Mouse (Mus musculus) B cell, adult 2 months (primary cell): ENCODE measurements around the gene Orc2.

ENCODE experiments used
- DNase-seq, 2 experiments: peaks; one replicate each; pipeline ENCODE4 v3.0.0; 2022

Orc2 gene

GRCm38 (mm10) chr1:58504577-58505254, at the start of gene Orc2:
Gene Orc2, minus strand, starts transcription at chr1:58505109.
- peak; percentile 91 to 92 for DNase-seq

- no peak for DNase-seq
These were observed 36.5 kb upstream of the Orc2 start for GRCm38 (mm10) chr1:58541386-58541785.

GRCm38 (mm10) chr1:58507249-58507648, 2.3 kb upstream of the Orc2 start:
- no peak for DNase-seq

- DNase-seq, result no peak
These were observed 1.0 kb downstream of the Orc2 start for GRCm38 (mm10) chr1:58503793-58504370.

GRCm38 (mm10) chr1:58503134-58503533, 1.8 kb downstream of the Orc2 start:
- DNase-seq, result no peak

GRCm38 (mm10) chr1:58498758-58499157, 6.2 kb downstream of the Orc2 start:
- DNase-seq, result peak in 1 of 2 experiments; percentile 6

- no peak for DNase-seq
These were observed 7.2 kb downstream of the Orc2 start for GRCm38 (mm10) chr1:58497678-58498077.

- no peak for DNase-seq
These were observed 9.3 kb downstream of the Orc2 start for GRCm38 (mm10) chr1:58495603-58496002.

- DNase-seq, result no peak
These were observed 22.3 kb downstream of the Orc2 start for GRCm38 (mm10) chr1:58482647-58483046.

GRCm38 (mm10) chr1:58475662-58476061, 29.2 kb downstream of the Orc2 start:
- no peak for DNase-seq

- no peak for DNase-seq
These were observed 39.3 kb downstream of the Orc2 start for GRCm38 (mm10) chr1:58465561-58465960.

GRCm38 (mm10) chr1:58465042-58465441, 39.9 kb downstream of the Orc2 start:
- no peak for DNase-seq

GRCm38 (mm10) chr1:58463935-58464334, 41.0 kb downstream of the Orc2 start:
- DNase-seq, result no peak

GRCm38 (mm10) chr1:58460566-58460965, 44.3 kb downstream of the Orc2 start:
- DNase-seq, result no peak

GRCm38 (mm10) chr1:58458867-58459266, 46.0 kb downstream of the Orc2 start:
- DNase-seq, result no peak

GRCm38 (mm10) chr1:58458175-58458574, 46.7 kb downstream of the Orc2 start:
- DNase-seq, result no peak

GRCm38 (mm10) chr1:58454316-58454715, 50.6 kb downstream of the Orc2 start:
- DNase-seq, result peak; percentile 28 to 38

GRCm38 (mm10) chr1:58448396-58448795, 56.5 kb downstream of the Orc2 start:
- no peak for DNase-seq

- DNase-seq, result no peak
These were observed 57.1 kb downstream of the Orc2 start for GRCm38 (mm10) chr1:58447766-58448165.

GRCm38 (mm10) chr1:58445861-58446260, 59.0 kb downstream of the Orc2 start:
- DNase-seq, result peak; percentile 31 to 32

GRCm38 (mm10) chr1:58445143-58445722, 59.7 kb downstream of the Orc2 start, which contains the start of the genes Nif3l1 and Ppil3:
Gene Nif3l1, plus strand, starts transcription at chr1:58445151.
Gene Ppil3, minus strand, starts transcription at chr1:58445486.
- peak; percentile 81 to 82 for DNase-seq

- DNase-seq, result peak in 1 of 2 experiments; percentile 12
These were observed 60.2 kb downstream of the Orc2 start for GRCm38 (mm10) chr1:58444691-58445090.

- DNase-seq, result no peak
These were observed 80.4 kb downstream of the Orc2 start for GRCm38 (mm10) chr1:58424551-58424950.
